Mouse (Mus musculus) olfactory bulb, adult 2 months (tissue): Measurements from ENCODE around the gene Tmem132a. TPM values are rescaled to one million over a fixed set of nuclear protein-coding genes. Genes with fewer than 3 reads are reported as not detected.
A peak's percentile ranks its signal among the peaks of the same experiment; 100 is the strongest.

ENCODE experiments used
- H3K27ac ChIP-seq: fragments of 200-500 bp; 2 replicates; pipeline ENCODE4 v1.5.1; 2012; ENCODE audit warnings: low read depth, low read length; ENCODE audit not compliant: insufficient read depth
- H3K4me1 ChIP-seq: fragments of 200-500 bp; 2 replicates; pipeline ENCODE4 v1.6.1; 2012; ENCODE audit warnings: low read length; ENCODE audit not compliant: control insufficient read depth, insufficient read depth
- H3K4me3 ChIP-seq: fragments of 200-500 bp; 2 replicates; pipeline ENCODE4 v1.5.1; 2012; ENCODE audit warnings: mild to moderate bottlenecking, low read depth, low read length, moderate library complexity; ENCODE audit not compliant: insufficient read depth
- CTCF ChIP-seq: fragments of 200-500 bp; IDR thresholded peaks from 2 replicates; pipeline ENCODE4 v1.5.1; 2012; ENCODE audit warnings: low read depth, mild to moderate bottlenecking, low read length, moderate library complexity; ENCODE audit not compliant: insufficient read depth
- POLR2A ChIP-seq: fragments of 200-500 bp; IDR thresholded peaks from 2 replicates; pipeline ENCODE4 v1.6.1; 2012; ENCODE audit warnings: mild to moderate bottlenecking, low read depth, low read length, moderate library complexity; ENCODE audit not compliant: insufficient read depth
- WGBS: fragments of 180-500 bp; shearing (Covaris S2); methylation state at CpG from one replicate; pipeline ENCODE4 v1.1.7; 2018; 5-methylcytosine and 5-hydroxymethylcytosine counted together
- polyA plus RNA-seq: library from polyadenylated mRNA; stranded (reverse); fragments of >200 nt; gene quantifications from 2 replicates; pipeline ENCODE4 v1.2.4, GENCODE M21; 2012; ENCODE audit warnings: low replicate concordance; ENCODE audit not compliant: missing spikeins, insufficient read depth, insufficient read length

Tmem132a gene
- not detected in 2 replicates for polyA plus RNA-seq

DNA sequence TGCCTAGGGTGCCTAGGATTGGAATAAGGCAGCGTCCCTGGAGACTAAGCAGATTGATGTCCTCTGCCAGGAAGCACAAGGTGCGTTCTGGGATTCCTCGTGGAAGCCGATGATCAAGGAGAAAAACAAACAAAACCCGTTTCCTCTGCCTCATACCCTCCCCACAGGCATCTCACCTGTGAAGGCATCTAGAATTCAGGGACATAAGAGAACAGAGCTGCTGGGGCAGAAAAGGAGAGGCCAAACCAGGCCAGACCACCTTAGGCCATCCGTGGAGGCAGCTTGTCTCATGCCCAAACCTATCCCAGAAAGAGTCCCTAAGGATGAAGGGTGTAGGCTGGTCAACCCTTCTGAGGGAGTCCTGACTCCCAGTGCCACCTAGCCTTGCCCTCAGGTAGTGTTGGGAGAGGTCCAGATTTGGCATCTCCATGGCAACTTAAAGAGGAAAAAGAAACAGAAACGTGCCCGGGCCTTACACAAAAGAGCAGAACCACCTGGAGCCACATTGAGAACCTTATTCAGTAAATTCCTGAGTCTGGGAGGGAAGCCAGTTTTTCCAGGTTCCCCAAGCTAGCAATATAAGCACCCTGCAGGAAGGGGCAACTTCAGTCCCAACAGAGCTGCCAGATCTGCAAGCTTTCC, at the start of gene Tmem132a:
TSS of gene Tmem132a (minus strand) at position 55 of the 642 bp plus-strand sequence.
- WGBS: 6% methylated on average over 8 of the region's 8 CpGs
- peak within 1 kb of the TSS; percentile 14; the same call in 1 of the 2 replicates for H3K27ac ChIP-seq
- TF ChIP-seq POLR2A (no peak; the same call in 1 of the 2 replicates), CTCF (no peak)
- H3K4me3 ChIP-seq: peak within 1 kb of the TSS; percentile 61
- H3K4me1 ChIP-seq: peaks cover 11% of the 10 kb centered on the region

DNA sequence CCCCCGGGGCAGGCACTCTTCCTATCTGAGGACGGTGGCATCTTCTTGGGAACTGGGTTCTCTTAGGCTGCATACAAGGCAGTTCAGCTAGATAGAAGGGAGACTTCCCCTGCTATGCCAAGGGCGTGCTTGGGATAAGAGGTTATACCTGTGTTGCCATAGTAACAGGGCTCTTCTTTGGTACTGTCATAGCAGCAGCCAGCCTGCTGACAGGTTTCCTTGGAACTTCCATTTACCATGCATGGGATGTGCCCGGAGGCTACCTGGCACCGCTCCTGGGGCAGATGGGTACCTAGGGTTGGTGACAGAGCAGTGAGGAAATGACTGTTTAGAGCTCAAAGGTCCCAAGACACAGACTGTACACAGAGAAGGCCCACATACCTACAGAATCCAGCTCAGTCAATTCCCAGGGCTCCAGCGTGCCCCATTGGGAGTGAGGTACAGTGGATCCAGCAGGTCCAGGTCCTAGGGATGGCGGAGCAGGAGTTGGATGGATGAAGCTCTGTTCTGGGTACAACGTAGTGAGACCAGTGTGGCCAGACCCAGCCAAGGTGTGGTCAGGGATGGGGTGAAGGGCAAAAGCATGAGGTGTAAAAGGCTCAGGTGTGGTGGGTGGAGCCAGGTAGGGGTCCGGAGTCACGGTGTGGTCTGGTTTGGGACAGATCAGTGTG, 48.7 kb upstream of the Tmem132a start:
- H3K4me1 ChIP-seq: no peaks in the 10 kb centered on the region
- no peak overlapping the region for H3K27ac ChIP-seq
- TF ChIP-seq CTCF (no peak), POLR2A (no peak)
- no peak overlapping the region for H3K4me3 ChIP-seq
- 86% methylated on average over 10 of the region's 10 CpGs for WGBS

- WGBS: 72% methylated on average over 5 of the region's 5 CpGs
- TF ChIP-seq POLR2A (no peak), CTCF (no peak)
- H3K4me3 ChIP-seq: no peak overlapping the region
- 0 out of 2 replicates have a peak, but pooled peaks cover under 1% of the 10 kb centered on the region for H3K4me1 ChIP-seq
- H3K27ac ChIP-seq: no peak overlapping the region
Observed at GRCm38 (mm10) chr19:10916506-10916905, 46.8 kb upstream of the Tmem132a start.

GRCm38 (mm10) chr19:10914870-10915269, 45.1 kb upstream of the Tmem132a start:
- Histone ChIP-seq H3K4me1 (peaks cover 4% of the 10 kb centered on the region; the same call in 1 of the 2 replicates), H3K4me3 (no peak overlapping the region), H3K27ac (no peak overlapping the region)
- 78% methylated on average over 2 of the region's 2 CpGs for WGBS
- TF ChIP-seq CTCF: no peak
- TF ChIP-seq POLR2A: no peak

GRCm38 (mm10) chr19:10914291-10914690, 44.6 kb upstream of the Tmem132a start:
- no peak overlapping the region for H3K27ac ChIP-seq
- WGBS: 69% methylated on average over 7 of the region's 7 CpGs
- TF ChIP-seq CTCF: no peak
- no peak for TF ChIP-seq POLR2A
- H3K4me3 ChIP-seq: no peak overlapping the region
- H3K4me1 ChIP-seq: peaks cover 4% of the 10 kb centered on the region; the same call in 1 of the 2 replicates

DNA sequence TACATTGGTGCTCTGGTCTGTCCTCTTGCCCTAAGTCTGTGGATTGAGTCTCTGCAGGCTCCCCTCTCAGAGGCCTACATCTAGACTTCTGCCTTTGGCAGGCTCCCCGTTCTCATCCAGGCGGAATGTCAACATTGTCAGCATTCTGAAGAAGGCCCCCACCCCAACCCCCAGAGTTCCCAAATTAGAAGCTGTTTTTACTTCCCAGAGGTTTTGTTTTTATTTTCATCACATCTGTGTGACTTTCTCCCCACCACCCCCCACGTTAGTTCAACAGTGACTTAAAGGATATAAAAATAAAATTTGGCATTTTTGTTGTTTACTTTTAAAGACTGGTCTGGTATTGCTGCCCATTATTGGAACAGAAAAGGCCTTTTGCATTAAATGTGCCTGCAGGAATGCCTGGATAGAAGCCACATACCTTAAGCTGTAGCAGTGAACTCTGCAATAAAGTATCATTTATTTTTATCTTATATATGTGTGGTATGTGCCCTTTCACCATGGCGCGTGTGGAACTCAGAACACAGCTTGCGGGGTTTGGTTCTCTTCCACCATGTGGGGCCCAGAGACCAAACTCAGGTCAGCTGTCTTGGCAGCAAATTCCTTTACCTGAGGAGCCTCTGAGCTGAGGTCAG, 39.5 kb upstream of the Tmem132a start:
- Histone ChIP-seq H3K4me3 (no peak overlapping the region), H3K27ac (no peak overlapping the region), H3K4me1 (peaks cover 9% of the 10 kb centered on the region; the same call in 1 of the 2 replicates)
- TF ChIP-seq CTCF (no peak), POLR2A (no peak)
- 70% methylated on average over 6 of the region's 6 CpGs for WGBS

GRCm38 (mm10) chr19:10907891-10908290, 38.2 kb upstream of the Tmem132a start:
- 68% methylated on average over 3 of the region's 3 CpGs for WGBS

GRCm38 (mm10) chr19:10905728-10906000, 35.9 kb upstream of the Tmem132a start:
- TF ChIP-seq CTCF (no peak), POLR2A (no peak)
- WGBS: 70% methylated on average over 5 of the region's 5 CpGs
- Histone ChIP-seq H3K27ac (peak overlapping the region; percentile 27), H3K4me3 (no peak overlapping the region), H3K4me1 (0 out of 2 replicates have a peak, but pooled peaks cover 4% of the 10 kb centered on the region)

More at GRCm38 (mm10) chr19:10907891-10908290, 38.2 kb upstream of the Tmem132a start:
- TF ChIP-seq POLR2A (no peak), CTCF (no peak)
- no peak overlapping the region for H3K4me3 ChIP-seq
- H3K4me1 ChIP-seq: peaks cover 9% of the 10 kb centered on the region; the same call in 1 of the 2 replicates
- no peak overlapping the region for H3K27ac ChIP-seq
